Mouse (Mus musculus) duodenum, adult 2 months (tissue): ENCODE data around the gene Vmn2r85. TPM values are rescaled to one million over a fixed set of nuclear protein-coding genes. Genes with fewer than 3 reads are reported as not detected.

Experiments
- polyA plus RNA-seq: library from polyadenylated mRNA; depleted of rRNA; stranded (reverse); fragments of >200 nt; gene quantifications from 2 replicates; pipeline ENCODE4 v1.2.3, GENCODE M21; 2012; ENCODE audit warnings: low replicate concordance; rRNA removed

The Vmn2r85 gene
- not detected in 2 replicates for polyA plus RNA-seq

GRCm38 (mm10) chr10:130429603-130430002 is at the start of gene Vmn2r85:
Gene Vmn2r85 (minus strand): TSS chr10:130429703.

GRCm38 (mm10) chr10:130455950-130456349 is 26.4 kb upstream of the Vmn2r85 start, which contains the start of gene Vmn2r86:
Gene Vmn2r86 (minus strand): TSS chr10:130456050.

GRCm38 (mm10) chr10:130394232-130394631 is 35.3 kb downstream of the Vmn2r85 start, which contains the start of gene Vmn2r84:
Gene Vmn2r84 (minus strand): TSS chr10:130394332.

Other genes starting within 250 kb of the Vmn2r85 start
- gene Olfr826, start 245.5 kb downstream of the Vmn2r85 start, polyA plus RNA-seq = not detected in 2 replicates
- gene Olfr827, start 215.3 kb downstream of the Vmn2r85 start, polyA plus RNA-seq = not detected in 2 replicates
- gene Neurod4, start 149.5 kb downstream of the Vmn2r85 start, polyA plus RNA-seq = not detected in 2 replicates
- 0.08 TPM in 1 of 2 replicates, not detected in the other for gene Tespa1, start 106.8 kb downstream of the Vmn2r85 start, polyA plus RNA-seq
- not detected in 2 replicates for gene Vmn2r84, start 35.4 kb downstream of the Vmn2r85 start, polyA plus RNA-seq
- not detected in 2 replicates for gene Vmn2r86, start 26.3 kb upstream of the Vmn2r85 start, polyA plus RNA-seq
- not detected in 2 replicates for gene Vmn2r87, start 67.7 kb upstream of the Vmn2r85 start, polyA plus RNA-seq